Mouse (Mus musculus) spleen, adult 2 months (tissue): ENCODE measurements around the gene Tdp1.

Experiments
- CTCF ChIP-seq: fragments of 200-500 bp; IDR thresholded peaks from 2 replicates; pipeline ENCODE4 v1.5.1; 2011; ENCODE audit warnings: mild to moderate bottlenecking, inconsistent platforms; ENCODE audit not compliant: insufficient read depth, insufficient read length, insufficient replicate concordance; ENCODE audit errors: extremely low read depth
- POLR2A ChIP-seq: fragments of 200-500 bp; IDR thresholded peaks from 2 replicates; pipeline ENCODE4 v1.6.1; 2011; ENCODE audit warnings: low read depth, low read length, inconsistent platforms

- TF ChIP-seq CTCF (no peak), POLR2A (no peak)
Measured at GRCm38 (mm10) chr12:99853323-99854258, 30.7 kb upstream of the Tdp1 start.
